Mouse (Mus musculus) lung, embryonic 14.5 days (tissue): Measurements from ENCODE around the gene Nacc2. TPM values are rescaled to one million over a fixed set of nuclear protein-coding genes. Genes with fewer than 3 reads are reported as not detected.
A peak's percentile ranks its signal among the peaks of the same experiment; 100 is the strongest.

Experiments
- ATAC-seq: fragments of 200-750 bp; cut with Nextera tagmentation; 2 replicates; pipeline ENCODE4 v1.8.0; 2017; ENCODE audit warnings: mild to moderate bottlenecking, moderate TSS enrichment, moderate library complexity; ENCODE audit not compliant: insufficient read depth
- DNase-seq: peaks from one replicate; pipeline ENCODE4 v3.0.0-alpha.2; 2015
- H3K27ac ChIP-seq: fragments of 300-500 bp; sonication (generic); 2 replicates; pipeline ENCODE4 v1.5.1; 2014; ENCODE audit warnings: low read depth, mild to moderate bottlenecking, moderate library complexity
- H3K27me3 ChIP-seq: fragments of 300-500 bp; sonication (generic); 2 replicates; pipeline ENCODE4 v1.6.1; 2014; ENCODE audit warnings: low read length, control low read depth; ENCODE audit not compliant: insufficient read depth
- H3K36me3 ChIP-seq: fragments of 300-500 bp; sonication (generic); 2 replicates; pipeline ENCODE4 v1.6.1; 2014; ENCODE audit warnings: control low read depth; ENCODE audit not compliant: insufficient read depth
- H3K4me1 ChIP-seq: fragments of 300-500 bp; sonication (generic); 2 replicates; pipeline ENCODE4 v1.6.1; 2014; ENCODE audit warnings: antibody characterized with exemption, control low read depth; ENCODE audit not compliant: insufficient read depth
- H3K4me2 ChIP-seq: fragments of 300-500 bp; sonication (generic); 2 replicates; pipeline ENCODE4 v1.6.1; 2014; ENCODE audit warnings: mild to moderate bottlenecking
- H3K4me3 ChIP-seq: fragments of 300-500 bp; sonication (generic); 2 replicates; pipeline ENCODE4 v1.5.1; 2014; ENCODE audit warnings: low read depth, low read length
- H3K9ac ChIP-seq: fragments of 300-500 bp; sonication (generic); 2 replicates; pipeline ENCODE4 v1.6.1; 2014
- H3K9me3 ChIP-seq: fragments of 300-500 bp; sonication (generic); 2 replicates; pipeline ENCODE4 v1.6.1; 2016; ENCODE audit warnings: low read depth, low read length, control low read depth
- CTCF ChIP-seq: IDR thresholded peaks from 2 replicates; pipeline ENCODE4 v1.5.1; 2016; ENCODE audit warnings: antibody characterized with exemption, low read depth
- WGBS: fragments of 180-500 bp; shearing (Covaris S2); extraction: QIAGEN DNeasy Blood & Tissue Kit; methylation state at CpG from one replicate; pipeline ENCODE4 v1.1.7; 2014; 5-methylcytosine and 5-hydroxymethylcytosine counted together
- polyA plus RNA-seq: library from polyadenylated mRNA; unstranded; fragments of >200 nt; fragmentation: Nextera tagmentation; extraction: Ambion mirVana; gene quantifications from 2 replicates; pipeline ENCODE4 v1.2.1, GENCODE M21; 2014

Nacc2 gene
- polyA plus RNA-seq = 8.6 and 9.4 TPM in 2 replicates

DNA sequence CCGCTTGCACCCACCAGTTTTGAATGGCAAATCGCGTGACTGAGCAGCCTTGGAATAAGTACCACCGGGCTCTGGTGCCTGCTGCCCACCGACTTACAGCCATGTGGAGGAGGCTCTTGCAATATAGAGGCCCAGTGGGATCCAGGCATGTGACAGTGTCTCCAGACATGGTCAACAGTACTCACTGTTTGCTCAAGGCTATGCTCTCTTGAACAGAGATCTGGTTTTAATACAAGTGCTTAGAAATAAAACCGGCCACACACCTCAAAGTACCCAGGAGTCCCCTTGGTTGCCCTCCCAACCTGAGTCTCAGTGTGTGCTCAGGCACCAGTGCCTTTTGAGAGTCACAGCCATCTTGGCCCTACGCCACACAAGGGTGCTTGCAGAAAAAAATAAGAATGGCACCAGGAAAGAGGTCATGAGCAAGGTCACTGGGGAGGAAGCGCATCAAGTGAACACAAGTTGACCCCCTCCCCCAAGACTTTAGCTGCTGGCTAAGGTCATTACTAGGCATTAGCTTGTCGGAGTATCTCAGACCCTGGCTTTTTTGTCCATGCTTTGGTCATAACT lies at the start of gene Nacc2:
Gene Nacc2 (minus strand): TSS at position 142 of the 570 bp plus-strand sequence.
- H3K27ac ChIP-seq = no peak within 1 kb of the TSS
- ATAC-seq (peak; percentile 19; the same call in 1 of the 2 replicates), DNase-seq (no peak)
- H3K9me3 ChIP-seq = no peaks in the 10 kb centered on the region
- peak within 1 kb of the TSS; percentile 71 for H3K9ac ChIP-seq
- H3K4me3 ChIP-seq = peak within 1 kb of the TSS; percentile 72
- peaks cover 20% of the 10 kb centered on the region for H3K27me3 ChIP-seq
- 22% methylated on average over 9 of the region's 9 CpGs for WGBS
- H3K4me1 ChIP-seq = peaks cover 14% of the 10 kb centered on the region
- no peak for TF ChIP-seq CTCF
- H3K36me3 ChIP-seq = no peaks in the 10 kb centered on the region
- H3K4me2 ChIP-seq = peak within 1 kb of the TSS; percentile 96

DNA sequence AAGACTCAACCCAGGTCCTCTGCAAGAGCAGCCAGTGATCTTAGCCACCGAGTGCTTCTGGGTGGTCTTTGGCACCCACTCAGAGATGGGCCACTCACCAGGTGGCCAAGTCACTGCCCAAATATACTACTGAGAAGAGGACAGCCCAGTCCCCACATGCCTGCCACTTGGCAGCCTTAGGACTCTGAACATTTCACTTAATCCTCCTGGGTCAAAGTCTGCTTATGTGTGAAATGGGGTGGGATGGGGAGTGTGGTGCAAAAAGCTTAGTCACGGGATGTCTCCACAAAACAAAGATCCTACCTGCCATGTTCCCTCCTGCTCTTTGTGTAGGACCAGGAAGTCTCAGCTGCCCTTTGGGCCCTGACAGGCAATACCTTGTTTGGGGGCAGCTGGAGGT lies 49.1 kb upstream of the Nacc2 start:
- ATAC-seq = no peak
- no peaks in the 10 kb centered on the region for H3K36me3 ChIP-seq
- no peaks in the 10 kb centered on the region for H3K9me3 ChIP-seq
- WGBS = 66% methylated on average over 2 of the region's 2 CpGs
- H3K27ac ChIP-seq = no peak overlapping the region
- no peak overlapping the region for H3K4me2 ChIP-seq
- DNase-seq = no peak
- H3K4me3 ChIP-seq = no peak overlapping the region
- TF ChIP-seq CTCF = no peak
- H3K27me3 ChIP-seq = no peaks in the 10 kb centered on the region
- H3K4me1 ChIP-seq = no peaks in the 10 kb centered on the region
- H3K9ac ChIP-seq = no peak overlapping the region

DNA sequence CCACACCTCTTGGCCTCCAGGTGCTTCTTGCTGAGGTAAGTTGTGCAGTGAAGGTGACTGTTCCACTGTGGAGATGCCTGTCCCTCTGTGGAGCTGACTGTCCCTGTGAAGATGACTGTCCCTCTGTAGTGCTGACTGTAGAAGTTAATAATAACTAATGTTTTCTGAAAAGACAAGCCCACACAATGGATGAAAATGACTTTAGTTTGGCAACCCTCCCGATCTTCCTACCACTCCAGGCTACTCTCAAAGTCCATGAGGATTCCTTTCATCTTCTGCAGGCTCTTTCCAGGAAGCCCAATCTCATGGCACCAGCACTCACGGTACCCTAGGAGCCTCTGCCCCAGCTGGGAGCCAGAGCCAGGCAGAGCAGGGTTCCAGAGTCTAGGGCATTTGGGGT lies 47.4 kb upstream of the Nacc2 start:
- no peak for TF ChIP-seq CTCF
- ATAC-seq (no peak), DNase-seq (no peak)
- no peak overlapping the region for H3K9ac ChIP-seq
- no peaks in the 10 kb centered on the region for H3K36me3 ChIP-seq
- H3K9me3 ChIP-seq = no peaks in the 10 kb centered on the region
- H3K4me3 ChIP-seq = no peak overlapping the region
- no peaks in the 10 kb centered on the region for H3K27me3 ChIP-seq
- H3K4me2 ChIP-seq = no peak overlapping the region
- WGBS = 46% methylated on average over 2 of the region's 2 CpGs
- H3K4me1 ChIP-seq = no peaks in the 10 kb centered on the region
- no peak overlapping the region for H3K27ac ChIP-seq

DNA sequence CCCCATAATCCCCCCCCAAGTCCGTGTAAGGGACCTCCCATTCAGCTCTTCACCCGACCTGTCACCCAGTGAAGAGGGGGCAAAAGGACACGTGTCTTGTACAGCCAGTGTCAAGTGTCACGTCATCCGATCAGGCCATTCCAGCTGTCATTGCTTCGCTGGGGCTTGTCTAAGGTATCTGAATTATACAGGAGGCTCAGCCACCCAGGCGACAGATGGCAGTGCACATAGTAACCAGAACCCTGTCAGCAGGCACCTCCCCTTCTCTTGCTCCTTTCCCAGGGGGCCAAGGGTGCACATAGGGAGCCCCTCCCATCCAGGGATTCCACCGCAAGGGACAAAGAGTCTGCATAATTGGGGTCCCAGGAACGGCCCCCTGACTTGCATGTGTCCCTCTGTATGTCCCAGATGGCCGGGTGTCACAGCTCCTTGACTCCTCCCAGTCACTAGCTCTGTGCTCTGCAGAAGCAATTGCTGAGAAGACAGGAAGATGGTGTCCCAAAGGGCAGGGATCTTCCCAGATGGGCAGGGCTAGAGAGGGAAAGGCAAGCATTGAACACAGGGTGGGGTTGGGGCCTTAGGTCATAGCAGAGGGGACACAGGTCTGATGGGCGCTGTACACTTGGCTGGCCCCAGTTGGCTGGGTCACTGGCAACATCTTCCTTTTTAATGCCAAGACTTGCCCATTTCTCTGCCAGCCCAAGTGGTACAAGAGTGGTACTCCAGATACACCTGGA lies 46.0 kb upstream of the Nacc2 start:
- 0 out of 2 replicates have a peak, but pooled peaks have one; percentile 7 for TF ChIP-seq CTCF
- H3K9ac ChIP-seq = no peak overlapping the region
- no peak overlapping the region for H3K4me3 ChIP-seq
- no peak overlapping the region for H3K4me2 ChIP-seq
- DNase-seq = no peak
- H3K27ac ChIP-seq = no peak overlapping the region
- no peaks in the 10 kb centered on the region for H3K36me3 ChIP-seq
- no peaks in the 10 kb centered on the region for H3K4me1 ChIP-seq
- no peaks in the 10 kb centered on the region for H3K27me3 ChIP-seq
- no peak for ATAC-seq
- H3K9me3 ChIP-seq = no peaks in the 10 kb centered on the region
- WGBS = 21% methylated on average over 11 of the region's 11 CpGs

DNA sequence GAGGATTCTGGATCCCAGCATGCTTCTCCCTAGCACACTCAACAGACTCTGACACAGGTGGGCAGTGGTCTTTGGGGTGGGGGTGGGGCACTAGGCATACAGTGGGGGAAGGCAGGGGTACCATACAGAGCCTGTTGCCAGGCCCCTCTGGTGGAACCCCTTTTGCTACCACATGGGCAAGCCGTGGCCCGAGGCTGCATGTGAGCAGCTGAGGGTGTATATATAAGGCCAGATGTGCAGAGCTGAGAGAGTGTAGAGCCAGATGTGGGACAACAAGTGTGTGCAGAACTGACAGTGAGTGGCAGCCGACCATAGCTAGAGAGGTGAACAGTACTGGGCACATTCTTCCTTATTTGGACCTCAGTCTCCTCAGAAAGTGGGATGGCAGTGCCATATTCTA lies 43.9 kb upstream of the Nacc2 start:
- TF ChIP-seq CTCF = no peak
- Histone ChIP-seq H3K36me3 (no peaks in the 10 kb centered on the region), H3K27ac (no peak overlapping the region), H3K4me3 (no peak overlapping the region), H3K4me1 (no peaks in the 10 kb centered on the region), H3K4me2 (no peak overlapping the region), H3K27me3 (no peaks in the 10 kb centered on the region), H3K9ac (no peak overlapping the region), H3K9me3 (no peaks in the 10 kb centered on the region)
- DNase-seq = no peak
- no peak for ATAC-seq
- WGBS = 39% methylated on average over 3 of the region's 3 CpGs

DNA sequence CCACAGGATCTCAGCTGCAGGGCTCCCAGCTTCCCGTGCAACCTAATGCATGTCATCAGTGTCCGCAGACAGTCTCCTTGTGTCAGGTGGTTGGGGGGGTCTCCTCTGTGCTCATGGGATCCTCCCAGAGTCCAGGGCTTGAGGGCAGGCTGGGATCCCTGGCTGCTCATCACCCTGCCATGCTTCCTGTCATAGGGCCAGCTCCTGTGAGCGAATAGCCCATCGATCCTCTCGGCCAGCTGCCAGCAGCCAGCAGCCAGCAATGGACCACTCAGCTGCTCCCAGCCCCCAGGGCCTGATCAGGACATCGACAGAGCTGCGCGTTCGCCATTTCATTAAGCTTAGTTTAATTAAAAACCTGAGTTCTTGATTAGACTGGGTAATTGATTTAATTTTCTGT lies 35.0 kb upstream of the Nacc2 start:
- 80% methylated on average over 9 of the region's 9 CpGs for WGBS
- H3K9me3 ChIP-seq = no peaks in the 10 kb centered on the region

DNA sequence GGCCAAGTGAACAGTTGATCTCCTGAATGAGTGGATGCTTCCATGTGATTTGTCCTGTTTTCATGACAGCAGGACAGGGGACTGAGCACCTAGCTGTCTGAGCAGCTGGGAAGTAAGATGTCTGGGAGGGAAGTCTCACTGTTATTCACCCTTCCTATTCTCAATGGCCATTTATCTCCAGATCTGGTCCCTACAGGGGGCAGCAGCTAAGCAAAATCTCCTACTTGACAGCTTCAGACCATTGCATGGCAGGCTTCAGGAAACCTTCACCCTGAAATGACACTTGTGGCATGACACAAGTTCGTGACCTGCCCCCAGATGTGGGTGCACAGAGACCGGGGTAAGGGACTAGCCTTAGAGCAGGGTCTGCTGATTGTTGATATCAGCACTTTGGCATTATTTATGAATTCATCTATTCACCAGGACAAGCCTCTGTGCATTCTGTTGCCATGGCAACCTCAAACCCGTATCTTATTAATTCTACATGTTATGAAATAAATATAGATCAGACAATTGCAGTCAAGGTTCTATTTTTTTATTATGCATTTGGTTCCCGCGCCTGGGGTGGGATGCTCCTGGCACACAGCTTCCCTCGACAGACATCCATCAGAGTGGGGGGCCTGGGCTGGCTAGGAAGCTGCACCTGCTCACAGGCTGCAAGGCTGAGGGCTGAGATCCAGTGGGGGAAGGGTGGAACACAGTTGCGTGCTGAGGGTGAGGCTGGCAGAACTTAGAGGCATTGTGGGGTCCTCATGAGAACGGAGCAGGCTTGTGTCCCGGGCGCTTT lies 33.4 kb upstream of the Nacc2 start:
- TF ChIP-seq CTCF = no peak
- 63% methylated on average over 10 of the region's 10 CpGs for WGBS
- H3K4me1 ChIP-seq = no peaks in the 10 kb centered on the region
- no peak overlapping the region for H3K4me2 ChIP-seq
- ATAC-seq (no peak), DNase-seq (no peak)
- H3K27ac ChIP-seq = no peak overlapping the region
- no peaks in the 10 kb centered on the region for H3K9me3 ChIP-seq
- no peaks in the 10 kb centered on the region for H3K27me3 ChIP-seq
- H3K9ac ChIP-seq = no peak overlapping the region
- H3K36me3 ChIP-seq = no peaks in the 10 kb centered on the region
- no peak overlapping the region for H3K4me3 ChIP-seq

More for the DNA sequence above, 35.0 kb upstream of the Nacc2 start:
- Histone ChIP-seq H3K36me3 (no peaks in the 10 kb centered on the region), H3K4me2 (no peak overlapping the region), H3K4me3 (no peak overlapping the region), H3K4me1 (no peaks in the 10 kb centered on the region), H3K27ac (no peak overlapping the region), H3K9ac (no peak overlapping the region), H3K27me3 (no peaks in the 10 kb centered on the region)
- DNase-seq (no peak), ATAC-seq (no peak)
- no peak for TF ChIP-seq CTCF
